Mouse (Mus musculus): ENCODE results near the gene Olfr1510. TPM values are rescaled to one million over a fixed set of nuclear protein-coding genes. Genes with fewer than 3 reads are reported as not detected.

Gene Olfr1510
- polyA plus RNA-seq, 1 experiment from 2014 or later: not detected

Other genes starting within 250 kb of the Olfr1510 start
- 35.8 and 36.5 TPM in 2 replicates for gene Supt16, start 217.0 kb downstream of the Olfr1510 start, polyA plus RNA-seq (2016; fragmentation: Nextera tagmentation; extraction: Ambion mirVana)
- 35.0 and 36.0 TPM in 2 replicates for gene Chd8, start 156.6 kb downstream of the Olfr1510 start, polyA plus RNA-seq (2016; fragmentation: Nextera tagmentation; extraction: Ambion mirVana)
- 35.8 and 41.5 TPM in 2 replicates for gene Tox4, start 135.2 kb downstream of the Olfr1510 start, polyA plus RNA-seq (2016; fragmentation: Nextera tagmentation; extraction: Ambion mirVana)
- 15.1 and 16.7 TPM in 2 replicates for gene Rab2b, start 134.8 kb downstream of the Olfr1510 start, polyA plus RNA-seq (2016; fragmentation: Nextera tagmentation; extraction: Ambion mirVana)
- gene Mettl3, start 109.2 kb downstream of the Olfr1510 start, polyA plus RNA-seq (2016; fragmentation: Nextera tagmentation; extraction: Ambion mirVana): 29.3 and 30.7 TPM in 2 replicates
- 11.9 and 12.5 TPM in 2 replicates for gene Sall2, start 85.6 kb downstream of the Olfr1510 start, polyA plus RNA-seq (2016; fragmentation: Nextera tagmentation; extraction: Ambion mirVana)
- gene Olfr1513, start 58.0 kb downstream of the Olfr1510 start, polyA plus RNA-seq (2016; fragmentation: Nextera tagmentation; extraction: Ambion mirVana): not detected in 2 replicates
- not detected in 2 replicates for gene Olfr1512, start 35.2 kb downstream of the Olfr1510 start, polyA plus RNA-seq (2016; fragmentation: Nextera tagmentation; extraction: Ambion mirVana)
- not detected in 2 replicates for gene Olfr1511, start 17.0 kb downstream of the Olfr1510 start, polyA plus RNA-seq (2016; fragmentation: Nextera tagmentation; extraction: Ambion mirVana)
- not detected in 2 replicates for gene Olfr1509, start 28.6 kb upstream of the Olfr1510 start, polyA plus RNA-seq (2016; fragmentation: Nextera tagmentation; extraction: Ambion mirVana)
- gene Olfr1508, start 53.1 kb upstream of the Olfr1510 start, polyA plus RNA-seq (2016; fragmentation: Nextera tagmentation; extraction: Ambion mirVana): not detected in 2 replicates
- gene Olfr1507, start 81.4 kb upstream of the Olfr1510 start, polyA plus RNA-seq (2016; fragmentation: Nextera tagmentation; extraction: Ambion mirVana): not detected in 2 replicates